Mouse (Mus musculus): Measurements from ENCODE around the gene Cldn3.

Gene Cldn3

DNA sequence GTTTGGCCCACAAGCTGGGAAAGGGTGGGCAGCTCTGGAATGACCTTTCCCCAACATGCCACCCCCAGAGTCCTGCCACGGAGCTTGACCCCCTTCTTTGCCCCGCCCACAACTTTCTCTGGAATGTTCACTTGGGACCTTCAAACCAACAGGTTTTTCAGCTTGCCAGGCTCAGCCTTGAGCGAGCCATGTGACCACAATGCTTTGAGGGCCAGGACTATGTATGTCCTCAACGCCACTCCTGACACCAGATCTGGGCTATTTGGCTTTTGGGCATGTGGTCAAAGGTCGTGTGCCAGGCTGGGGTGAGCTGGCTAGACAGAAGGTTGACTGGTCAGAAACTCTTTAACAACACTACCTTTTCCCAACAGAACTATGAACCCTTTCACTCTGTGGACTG lies 16.1 kb downstream of the Cldn3 start:
- DNase-seq (ENCODE audit: low spot score in 2 of 2), result no peak

DNA sequence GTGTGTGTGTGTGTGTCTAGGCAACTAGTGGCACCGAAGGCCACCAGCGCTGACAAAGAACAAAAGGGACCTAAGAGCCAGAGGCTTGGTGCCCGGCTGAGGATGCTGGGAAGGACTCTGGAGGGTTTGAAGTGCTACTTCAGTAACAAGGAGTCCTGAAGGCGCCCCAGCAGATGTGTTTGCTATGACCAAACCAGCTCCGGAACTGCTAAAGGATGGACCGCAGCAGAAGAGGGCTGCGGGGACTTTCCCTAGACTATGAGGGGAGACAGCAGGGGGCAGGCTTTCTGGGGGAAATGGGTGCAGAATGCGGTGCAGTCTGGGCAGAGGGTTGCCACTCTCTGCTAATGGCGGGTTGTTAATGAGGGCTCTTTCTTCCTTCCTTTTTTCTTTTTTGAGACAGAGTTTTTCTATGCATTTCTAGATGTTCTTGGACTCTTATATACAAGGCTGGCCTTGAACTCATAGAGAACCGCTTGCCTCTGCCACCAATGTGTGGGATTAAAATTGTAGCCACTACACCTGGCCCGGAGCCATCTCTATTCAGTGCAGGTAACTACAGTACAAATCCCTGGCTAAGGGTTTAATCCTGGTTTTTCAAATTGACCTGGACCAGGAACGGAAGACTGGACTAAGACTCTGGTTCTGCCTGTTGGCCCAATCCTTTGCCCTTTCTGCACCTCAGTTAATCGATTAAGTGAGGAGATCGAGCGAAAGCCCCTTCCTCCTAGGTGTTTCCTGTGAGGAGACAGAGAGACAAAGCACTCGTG lies 22.0 kb downstream of the Cldn3 start:
- DNase-seq (ENCODE audit: low spot score in 2 of 2), result peak in 1 of 2 experiments; percentile 56

GRCm38 (mm10) chr5:135008671-135009589 lies 22.9 kb downstream of the Cldn3 start, which contains the start of gene Abhd11:
Gene Abhd11 (plus strand): TSS chr5:135009152.
- DNase-seq (ENCODE audit: low spot score in 2 of 2), result peak; percentile 91 to 100

DNA sequence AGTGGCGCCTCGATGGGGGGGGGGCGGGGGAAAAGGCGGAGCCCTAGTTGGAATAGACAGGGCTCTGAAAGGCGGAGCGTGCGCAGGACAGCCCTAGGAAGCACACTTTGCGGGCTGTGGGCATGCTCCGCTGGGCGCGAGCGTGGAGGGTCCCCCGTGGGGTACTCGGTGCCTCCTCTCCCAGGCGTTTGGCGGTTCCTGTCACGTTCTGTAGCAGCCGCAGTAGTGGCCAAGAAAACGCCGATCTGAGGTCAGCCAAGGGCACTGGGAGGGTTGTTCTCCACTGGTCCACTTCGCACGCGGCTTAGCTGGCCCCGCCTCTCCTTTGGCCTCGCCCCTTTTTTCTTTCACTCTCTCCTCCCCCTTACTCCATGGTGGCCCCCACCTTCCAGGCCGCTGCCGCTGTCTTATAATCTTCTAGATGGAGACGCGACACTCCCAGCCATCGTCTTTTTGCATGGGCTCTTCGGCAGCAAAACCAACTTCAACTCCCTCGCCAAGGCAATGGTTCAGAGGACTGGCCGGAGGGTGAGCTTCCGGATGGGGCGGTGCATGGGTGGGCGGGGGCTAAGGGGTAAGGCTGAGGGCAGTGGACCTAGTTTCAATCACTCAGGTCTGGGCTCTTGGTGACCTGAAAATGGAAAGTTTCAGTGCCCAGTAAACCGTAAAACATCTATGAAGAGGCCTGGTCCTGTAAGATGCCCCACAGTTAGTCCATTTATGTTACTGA lies 23.7 kb downstream of the Cldn3 start:
- DNase-seq (ENCODE audit: low spot score in 2 of 2), result peak; percentile 83 to 89

DNA sequence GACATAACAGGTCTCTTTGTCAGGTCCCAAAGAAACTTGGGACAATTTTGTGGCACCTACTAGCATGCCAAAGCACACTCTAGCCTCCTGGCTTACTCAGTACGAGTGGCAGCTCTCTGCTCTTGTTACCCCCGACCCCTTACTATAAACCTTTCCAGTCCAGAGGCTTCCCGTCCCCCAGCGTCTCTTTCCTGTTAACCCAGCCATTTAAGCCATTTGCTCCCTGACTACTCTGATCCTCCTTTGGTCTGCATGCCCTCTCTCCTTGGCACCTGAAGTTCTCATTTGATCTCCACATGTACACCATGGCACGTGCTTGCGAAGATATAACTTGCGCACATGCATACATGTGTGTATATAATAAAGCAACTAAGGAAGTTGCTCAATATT lies 24.3 kb downstream of the Cldn3 start:
- no peak for DNase-seq (ENCODE audit: low spot score in 2 of 2)

GRCm38 (mm10) chr5:135010841-135011743 lies 25.1 kb downstream of the Cldn3 start:
- DNase-seq (ENCODE audit: low spot score in 2 of 2), result no peak

GRCm38 (mm10) chr5:135011809-135012613 lies 26.0 kb downstream of the Cldn3 start:
- no peak for DNase-seq (ENCODE audit: low spot score in 2 of 2)

DNA sequence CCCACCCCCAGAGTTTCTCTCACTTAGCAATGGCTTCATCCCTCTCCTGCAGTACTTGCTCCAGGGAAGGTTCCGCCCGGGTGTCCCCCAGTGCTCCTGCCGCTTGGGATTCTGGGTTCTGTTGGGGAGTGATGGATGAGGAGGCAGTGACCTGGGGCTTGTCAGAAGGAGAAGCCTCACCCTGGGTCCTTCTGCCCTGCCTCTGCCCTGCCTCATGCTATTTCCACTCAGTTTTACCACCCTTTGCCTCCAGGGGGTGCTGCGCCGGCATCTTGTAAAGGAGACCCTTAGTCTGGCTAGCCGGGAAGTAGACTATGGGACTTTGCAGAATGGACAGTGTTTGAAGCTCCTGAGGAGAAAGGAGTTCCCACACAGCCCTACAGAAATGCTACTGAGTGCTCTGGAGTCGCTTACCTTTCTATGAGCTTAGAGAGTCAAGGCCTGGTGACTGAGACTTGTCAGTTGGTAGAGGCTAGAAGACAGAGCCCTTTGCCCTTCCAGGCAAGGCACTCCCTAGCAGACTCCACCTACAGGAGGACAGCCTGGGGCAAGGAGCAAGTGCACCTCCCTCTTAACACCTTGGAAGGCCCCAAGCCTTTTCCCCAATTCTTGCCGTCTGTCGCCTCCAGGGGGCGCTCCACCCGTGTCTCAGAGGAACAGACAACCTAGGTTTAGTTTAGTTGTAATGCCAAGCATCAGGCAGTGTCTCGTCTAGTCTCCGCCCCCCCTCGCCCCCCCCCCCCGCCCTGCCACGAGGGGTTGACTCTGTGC lies 26.8 kb downstream of the Cldn3 start:
- peak; percentile 83 to 91 for DNase-seq (ENCODE audit: low spot score in 2 of 2)

DNA sequence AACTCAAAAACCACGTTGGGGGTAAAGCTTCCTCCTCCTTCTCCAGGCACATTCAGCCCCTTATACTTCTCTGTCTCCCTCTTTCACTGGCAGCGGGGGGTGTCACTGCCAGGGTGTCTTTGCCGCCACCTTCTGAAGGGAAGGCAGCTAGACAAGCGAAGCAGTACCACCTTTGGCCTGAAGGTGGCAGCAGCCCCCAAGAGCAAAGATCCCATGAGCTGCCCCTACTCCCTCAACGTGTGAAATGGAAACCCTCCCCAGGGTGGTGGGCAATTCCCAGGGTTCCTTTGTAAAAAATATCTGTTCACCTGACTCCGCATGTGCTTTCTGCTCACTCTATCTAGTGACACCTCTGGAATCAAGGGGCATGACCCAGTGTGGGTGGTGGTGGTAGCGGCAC lies 29.5 kb downstream of the Cldn3 start:
- peak; percentile 84 to 90 for DNase-seq (ENCODE audit: low spot score in 2 of 2)

DNA sequence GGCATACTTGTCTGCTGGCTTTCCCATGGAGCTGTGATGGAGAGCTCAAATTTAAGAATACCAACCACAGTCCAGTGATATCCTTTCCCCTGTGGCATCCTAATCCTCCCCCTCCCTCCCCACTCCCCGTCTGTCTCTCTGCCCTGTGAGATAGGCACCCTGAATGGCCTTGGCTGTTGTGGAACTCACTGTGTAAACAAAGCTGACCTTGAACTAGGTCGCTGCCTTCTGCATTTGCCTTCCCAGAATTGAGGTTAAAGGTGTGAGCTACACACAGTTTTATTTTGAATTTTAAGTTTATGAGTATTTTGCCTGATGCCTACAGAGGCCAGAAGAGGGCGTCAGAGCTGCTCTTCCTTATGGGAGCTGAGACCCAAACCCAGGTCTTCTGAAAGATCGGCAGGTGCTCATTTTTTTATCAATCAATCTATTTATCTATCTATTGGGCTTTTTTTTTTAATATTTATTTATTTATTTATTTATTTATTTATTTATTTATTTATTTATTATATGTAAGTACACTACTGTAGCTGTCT lies 30.3 kb downstream of the Cldn3 start:
- DNase-seq (ENCODE audit: low spot score in 2 of 2), result no peak

DNA sequence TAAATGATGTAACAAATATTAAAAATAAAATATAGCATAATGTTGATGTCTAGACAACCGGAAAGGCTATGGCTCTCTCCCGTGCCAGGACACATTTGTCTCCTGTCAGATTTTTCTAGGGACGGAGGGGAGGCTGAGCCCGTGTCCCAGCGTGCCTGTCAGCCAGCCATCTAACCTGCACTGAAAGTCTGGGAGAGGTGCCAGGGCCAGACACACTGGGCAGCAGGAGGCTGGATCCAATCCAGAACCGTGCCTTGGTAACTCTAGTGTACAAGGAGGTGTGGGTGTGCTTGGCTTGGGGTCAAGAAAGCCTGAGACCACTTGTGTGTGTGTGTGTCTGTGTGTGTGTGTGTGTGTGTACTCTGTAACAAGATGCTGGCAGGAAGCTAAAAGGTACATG lies 35.8 kb downstream of the Cldn3 start:
- no peak for DNase-seq (ENCODE audit: low spot score in 2 of 2)

DNA sequence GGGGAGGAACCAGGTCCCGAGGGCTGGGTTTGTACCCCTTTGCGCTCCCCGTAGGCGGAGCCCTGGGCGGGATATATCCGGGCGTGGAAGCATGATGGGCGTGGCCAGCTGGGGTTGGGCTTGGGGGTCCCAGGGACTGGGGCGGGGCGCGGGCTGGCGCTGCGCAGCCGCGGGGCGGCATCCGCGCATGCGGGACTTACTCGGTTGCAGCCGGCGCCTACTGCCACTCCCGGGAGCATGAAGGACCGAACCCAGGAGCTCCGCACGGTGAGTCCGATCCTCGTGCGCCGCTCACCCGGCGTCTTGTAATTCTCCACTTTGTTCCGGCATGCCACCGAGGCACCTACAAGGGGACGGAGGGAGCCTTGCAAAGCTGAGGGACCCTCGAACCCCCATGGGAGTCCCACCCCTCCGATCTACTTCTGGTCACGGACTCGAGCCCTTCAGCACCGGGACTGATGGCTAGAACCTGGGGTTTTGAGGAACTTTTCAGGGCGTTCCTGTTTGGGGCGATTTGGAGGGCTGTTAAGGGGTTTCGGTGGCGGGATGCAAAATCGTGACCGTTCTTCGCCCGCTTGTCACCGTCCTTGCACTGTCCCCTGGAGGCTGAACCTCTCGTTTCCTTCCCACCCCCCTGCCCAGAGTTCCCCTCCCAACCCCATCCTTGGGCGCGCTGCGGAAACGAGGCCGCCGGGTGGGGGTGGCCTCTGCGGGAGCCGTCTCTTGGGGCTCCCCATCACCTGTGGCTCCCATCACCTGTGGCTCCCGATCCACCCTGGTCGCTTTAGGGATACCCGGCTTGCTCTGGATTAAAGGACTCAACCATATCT lies 37.5 kb downstream of the Cldn3 start, which contains the start of gene Stx1a:
Stx1a (plus strand) TSS at position 139 of the 830 bp plus-strand sequence.
- peak; percentile 28 to 73 for DNase-seq (ENCODE audit: low spot score in 2 of 2)

DNA sequence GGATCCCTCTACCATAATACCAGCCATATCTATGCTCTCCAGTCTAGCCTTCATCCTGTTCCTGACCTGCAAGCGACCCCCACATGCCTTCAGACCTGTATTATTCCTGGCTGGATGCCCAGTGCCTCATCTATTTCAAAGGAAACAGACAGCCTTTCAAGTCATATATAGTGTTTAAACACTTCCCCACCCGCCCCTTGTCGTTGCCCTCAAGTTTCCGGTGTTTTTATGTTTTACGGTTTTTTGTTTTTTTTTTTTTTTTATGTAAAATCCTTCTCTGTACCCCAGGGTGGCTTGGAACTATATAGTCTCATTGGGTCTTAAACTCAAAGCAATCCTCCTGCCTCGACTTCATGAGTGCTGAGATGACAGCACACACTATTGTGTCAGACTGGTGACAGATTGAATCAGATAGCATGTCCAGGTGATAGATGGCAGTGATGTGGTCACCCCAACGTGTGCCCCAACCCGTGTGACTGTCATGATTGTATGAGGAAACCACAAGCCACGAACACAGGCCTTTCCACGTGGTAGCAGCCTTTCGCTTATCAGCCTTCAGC lies 38.7 kb downstream of the Cldn3 start:
- DNase-seq (ENCODE audit: low spot score in 2 of 2), result no peak

GRCm38 (mm10) chr5:135025899-135026298 lies 39.9 kb downstream of the Cldn3 start:
- no peak for DNase-seq (ENCODE audit: low spot score in 2 of 2)

DNA sequence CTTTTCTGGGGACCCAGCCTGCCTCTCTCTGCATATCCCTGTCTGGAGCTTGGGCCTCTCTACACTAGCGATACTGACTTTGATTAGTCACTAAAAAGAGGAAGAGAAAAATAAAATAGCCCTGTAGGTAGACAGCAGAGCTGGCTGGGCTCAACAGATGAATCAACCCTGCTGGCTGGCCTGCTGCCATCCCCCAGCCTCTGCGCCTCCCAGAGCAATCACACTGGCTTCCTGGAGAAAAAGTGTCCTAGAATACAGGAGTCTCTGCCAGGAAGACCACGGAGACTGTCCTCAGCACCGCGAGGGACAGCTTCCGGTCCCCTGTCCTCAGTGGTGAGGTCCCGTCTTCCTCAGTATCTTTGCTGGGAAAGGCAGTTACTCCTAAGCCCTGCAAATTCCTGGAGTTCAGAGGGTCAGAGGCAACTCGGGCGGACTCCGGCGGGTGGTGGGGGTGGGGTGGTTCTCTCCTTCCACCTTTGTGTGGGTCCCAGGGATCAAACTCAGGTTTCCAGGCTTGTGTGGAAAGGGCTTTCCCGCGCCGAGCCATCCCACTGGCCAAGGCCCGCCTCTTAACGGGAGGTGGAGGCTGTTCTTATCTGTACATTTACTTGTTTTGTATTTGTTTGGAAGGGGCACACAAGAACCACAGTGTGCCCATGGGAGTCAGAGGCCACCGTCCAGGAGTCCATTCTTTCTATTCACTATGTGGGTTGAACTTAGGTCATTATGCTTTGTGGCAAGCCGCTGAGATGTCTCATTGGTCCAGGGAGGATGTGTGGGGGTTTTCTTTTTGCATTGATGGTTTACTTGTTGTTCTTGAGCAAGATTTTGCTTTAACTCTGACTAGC lies 43.2 kb downstream of the Cldn3 start:
- no peak for DNase-seq (ENCODE audit: low spot score in 2 of 2)

DNA sequence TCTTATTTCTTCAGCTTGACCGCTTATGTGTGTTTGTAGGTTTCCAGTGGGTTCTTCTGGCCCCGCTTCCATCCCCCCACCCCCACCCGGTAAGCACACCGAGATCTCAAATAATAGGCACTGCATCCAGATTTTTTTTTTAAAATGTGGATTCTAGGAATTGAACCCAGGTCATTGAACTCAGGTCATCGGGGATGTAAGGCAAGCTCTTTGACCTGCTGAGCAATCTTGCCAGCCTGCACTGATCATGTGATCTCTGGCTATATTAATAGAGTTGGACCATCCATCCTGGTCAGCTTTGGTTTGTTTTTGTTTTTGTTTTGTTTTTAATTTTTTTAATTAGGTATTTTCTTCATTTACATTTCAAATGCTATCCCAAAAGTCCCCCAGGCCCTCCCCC lies 46.6 kb downstream of the Cldn3 start:
- no peak for DNase-seq (ENCODE audit: low spot score in 2 of 2)

- no peak for DNase-seq (ENCODE audit: low spot score in 2 of 2)
Measured at GRCm38 (mm10) chr5:135034593-135034992, 48.6 kb downstream of the Cldn3 start.
